Mouse (Mus musculus): ENCODE data around the gene Rbpjl. TPM values are rescaled to one million over a fixed set of nuclear protein-coding genes. Genes with fewer than 3 reads are reported as not detected.

The Rbpjl gene
- polyA plus RNA-seq, 1 experiment: 0.01 TPM

- no peak for DNase-seq (ENCODE audit: low spot score)
Observed at GRCm38 (mm10) chr2:164429881-164430615, 27.1 kb downstream of the Rbpjl start.

GRCm38 (mm10) chr2:164430697-164431096 lies 27.8 kb downstream of the Rbpjl start:
- DNase-seq (ENCODE audit: low spot score): no peak

GRCm38 (mm10) chr2:164431676-164432465 lies 28.9 kb downstream of the Rbpjl start:
- no peak for DNase-seq (ENCODE audit: low spot score)

GRCm38 (mm10) chr2:164432541-164433191 lies 29.7 kb downstream of the Rbpjl start:
- DNase-seq (ENCODE audit: low spot score): no peak

- DNase-seq (ENCODE audit: low spot score): no peak
Observed at GRCm38 (mm10) chr2:164433278-164433895, 30.4 kb downstream of the Rbpjl start.

GRCm38 (mm10) chr2:164434681-164435080 lies 31.7 kb downstream of the Rbpjl start:
- DNase-seq (ENCODE audit: low spot score): no peak

- no peak for DNase-seq (ENCODE audit: low spot score)
Observed at GRCm38 (mm10) chr2:164435216-164436090, 32.5 kb downstream of the Rbpjl start.

GRCm38 (mm10) chr2:164436215-164436913 lies 33.4 kb downstream of the Rbpjl start:
- no peak for DNase-seq (ENCODE audit: low spot score)

- no peak for DNase-seq (ENCODE audit: low spot score)
Observed at GRCm38 (mm10) chr2:164436961-164437360, 34.0 kb downstream of the Rbpjl start.

GRCm38 (mm10) chr2:164437710-164438109 lies 34.8 kb downstream of the Rbpjl start:
- DNase-seq (ENCODE audit: low spot score): no peak

- no peak for DNase-seq (ENCODE audit: low spot score)
Observed at GRCm38 (mm10) chr2:164438257-164438656, 35.3 kb downstream of the Rbpjl start.

- no peak for DNase-seq (ENCODE audit: low spot score)
Observed at GRCm38 (mm10) chr2:164439001-164439421, 36.1 kb downstream of the Rbpjl start.

GRCm38 (mm10) chr2:164440314-164440713 lies 37.4 kb downstream of the Rbpjl start:
- no peak for DNase-seq (ENCODE audit: low spot score)

GRCm38 (mm10) chr2:164441155-164441554 lies 38.2 kb downstream of the Rbpjl start:
- DNase-seq (ENCODE audit: low spot score): no peak

GRCm38 (mm10) chr2:164441731-164442130 lies 38.8 kb downstream of the Rbpjl start:
- DNase-seq (ENCODE audit: low spot score): no peak

GRCm38 (mm10) chr2:164442315-164443050 lies 39.5 kb downstream of the Rbpjl start:
- DNase-seq (ENCODE audit: low spot score): peak; percentile 68

- DNase-seq (ENCODE audit: low spot score): peak; percentile 98
Observed at GRCm38 (mm10) chr2:164443051-164443437, 40.1 kb downstream of the Rbpjl start.

- no peak for DNase-seq (ENCODE audit: low spot score)
Observed at GRCm38 (mm10) chr2:164443460-164444000, 40.6 kb downstream of the Rbpjl start, which contains the start of gene Sdc4. Gene Sdc4 (minus strand): TSS chr2:164443887.

- no peak for DNase-seq (ENCODE audit: low spot score)
Observed at GRCm38 (mm10) chr2:164444701-164445100, 41.8 kb downstream of the Rbpjl start.
